Mouse (Mus musculus) MEL (cell line): ENCODE measurements around the gene Rassf1. TPM values are rescaled to one million over a fixed set of nuclear protein-coding genes. Genes with fewer than 3 reads are reported as not detected.
A peak's percentile ranks its signal among the peaks of the same experiment; 100 is the strongest.

Experiments
- DNase-seq: peaks from one replicate; pipeline ENCODE4 v3.0.0; 2011; ENCODE audit warnings: low read depth, low spot score
- H3K27ac ChIP-seq: 2 replicates; pipeline ENCODE4 v1.5.1; 2012; ENCODE audit warnings: low read depth, mild to moderate bottlenecking, control low read depth, low read length, moderate library complexity; ENCODE audit not compliant: control insufficient read depth
- H3K27me3 ChIP-seq, 2 experiments: fragments of 150-350 bp in 1 of 2; sonication (generic) in 1 of 2; 2 replicates each; pipeline ENCODE4 v1.6.1; 2012; ENCODE audit warnings: low read length in 2 of 2, mild to moderate bottlenecking in 2 of 2, improper control_type of control experiment in 1 of 2, moderate library complexity in 1 of 2; ENCODE audit not compliant: insufficient read depth in 2 of 2, control insufficient read depth in 1 of 2
- H3K36me3 ChIP-seq, 2 experiments: 2 replicates each; pipeline ENCODE4 v1.6.1; 2012 to 2014; ENCODE audit warnings: low read length in 2 of 2, improper control_type of control experiment in 1 of 2, inconsistent platforms in 1 of 2, mild to moderate bottlenecking in 1 of 2; ENCODE audit not compliant: insufficient read depth in 2 of 2, control insufficient read depth in 1 of 2
- H3K4me1 ChIP-seq, 2 experiments: fragments of 150-350 bp in 1 of 2; sonication (generic) in 1 of 2; 2 replicates each; pipeline ENCODE4 v1.6.1; 2012; ENCODE audit warnings: low read length in 2 of 2, improper control_type of control experiment in 1 of 2, mild to moderate bottlenecking in 1 of 2; ENCODE audit not compliant: insufficient read depth in 2 of 2, control insufficient read depth in 1 of 2
- H3K4me3 ChIP-seq, 2 experiments: fragments of 150-350 bp in 1 of 2; sonication (generic) in 1 of 2; 2 replicates each; pipeline ENCODE4 v1.5.1; 2012; ENCODE audit warnings: low read depth in 2 of 2, low read length in 2 of 2, mild to moderate bottlenecking in 2 of 2, moderate library complexity in 2 of 2, control low read depth in 1 of 2, improper control_type of control experiment in 1 of 2; ENCODE audit not compliant: control insufficient read depth in 1 of 2, insufficient read depth in 1 of 2
- H3K79me2 ChIP-seq: 2 replicates; pipeline ENCODE4 v1.6.1; 2012; ENCODE audit warnings: mild to moderate bottlenecking, low read length, moderate library complexity; ENCODE audit not compliant: control insufficient read depth, poor library complexity, insufficient read depth
- H3K9ac ChIP-seq: 2 replicates; pipeline ENCODE4 v1.6.1; 2012; ENCODE audit warnings: low read depth, mild to moderate bottlenecking, control low read depth, low read length, moderate library complexity; ENCODE audit not compliant: control insufficient read depth, poor library complexity, severe bottlenecking
- H3K9me3 ChIP-seq: fragments of 150-350 bp; sonication (generic); replicated peaks from 2 replicates; pipeline ENCODE4 v1.6.1; 2012; ENCODE audit warnings: mild to moderate bottlenecking, low read length, improper control_type of control experiment, moderate library complexity; ENCODE audit not compliant: insufficient read depth
- BHLHE40 ChIP-seq: IDR thresholded peaks from 2 replicates; pipeline ENCODE4 v1.6.1; 2012; ENCODE audit warnings: low read depth, mild to moderate bottlenecking, inconsistent platforms, low read length, improper control_type of control experiment, borderline replicate concordance
- CHD1 ChIP-seq: IDR thresholded peaks from 2 replicates; pipeline ENCODE4 v1.6.1; 2012; ENCODE audit warnings: low read depth, mild to moderate bottlenecking, inconsistent platforms, low read length, improper control_type of control experiment
- CHD2 ChIP-seq: IDR thresholded peaks from 2 replicates; pipeline ENCODE4 v1.6.1; 2011; ENCODE audit warnings: low read length, improper control_type of control experiment
- CTCF ChIP-seq, 3 experiments: IDR thresholded peaks in 2 of 3; conservative IDR thresholded peaks in 1 of 3; 2 replicates each; pipeline ENCODE4 v1.5.1; 2011 to 2012; ENCODE audit warnings: low read length in 3 of 3, low read depth in 2 of 3, mild to moderate bottlenecking in 2 of 3, improper control_type of control experiment in 1 of 3, inconsistent platforms in 1 of 3, mixed read lengths in 1 of 3, moderate library complexity in 1 of 3; ENCODE audit not compliant: control insufficient read depth in 1 of 3, insufficient read depth in 1 of 3, poor library complexity in 1 of 3, severe bottlenecking in 1 of 3
- E2F4 ChIP-seq: IDR thresholded peaks from 2 replicates; pipeline ENCODE4 v1.6.1; 2011; ENCODE audit warnings: low read depth, low read length, improper control_type of control experiment, borderline replicate concordance
- ELF1 ChIP-seq: IDR thresholded peaks from 2 replicates; pipeline ENCODE4 v1.6.1; 2014; ENCODE audit warnings: low read depth, mild to moderate bottlenecking, inconsistent platforms, low read length, improper control_type of control experiment, moderate library complexity
- EP300 ChIP-seq, 2 experiments: IDR thresholded peaks; 2 replicates each; pipeline ENCODE4 v1.6.1; 2011; ENCODE audit warnings: improper control_type of control experiment in 2 of 2, low read length in 2 of 2, low read depth in 1 of 2, mild to moderate bottlenecking in 1 of 2
- ETS1 ChIP-seq: IDR thresholded peaks from 2 replicates; pipeline ENCODE4 v1.6.1; 2012; ENCODE audit warnings: low read depth, mild to moderate bottlenecking, inconsistent platforms, low read length, improper control_type of control experiment, moderate library complexity
- GABPA ChIP-seq: IDR thresholded peaks from 2 replicates; pipeline ENCODE4 v1.6.1; 2012; ENCODE audit warnings: low read depth, mild to moderate bottlenecking, inconsistent platforms, low read length, improper control_type of control experiment, moderate library complexity
- GATA1 ChIP-seq: IDR thresholded peaks from 2 replicates; pipeline ENCODE4 v1.6.1; 2011; ENCODE audit warnings: low read depth, low read length, improper control_type of control experiment
- HCFC1 ChIP-seq: IDR thresholded peaks from 2 replicates; pipeline ENCODE4 v1.6.1; 2012; ENCODE audit warnings: low read depth, mild to moderate bottlenecking, inconsistent platforms, low read length, improper control_type of control experiment, moderate library complexity
- JUND ChIP-seq: IDR thresholded peaks from 2 replicates; pipeline ENCODE4 v1.6.1; 2011; ENCODE audit warnings: low read depth, mild to moderate bottlenecking, improper control_type of control experiment, low read length
- KAT2A ChIP-seq: conservative IDR thresholded peaks from 2 replicates; pipeline ENCODE4 v1.6.1; 2012; ENCODE audit warnings: low read depth, low read length, improper control_type of control experiment, inconsistent platforms
- MAFK ChIP-seq: IDR thresholded peaks from 2 replicates; pipeline ENCODE4 v1.6.1; 2011; ENCODE audit warnings: low read depth, mild to moderate bottlenecking, low read length, improper control_type of control experiment, borderline replicate concordance
- MAX ChIP-seq: IDR thresholded peaks from 2 replicates; pipeline ENCODE4 v1.6.1; 2011; ENCODE audit warnings: low read length, improper control_type of control experiment
- MAZ ChIP-seq: IDR thresholded peaks from 2 replicates; pipeline ENCODE4 v1.6.1; 2012; ENCODE audit warnings: low read depth, mild to moderate bottlenecking, inconsistent platforms, low read length, improper control_type of control experiment
- MEF2A ChIP-seq: IDR thresholded peaks from 2 replicates; pipeline ENCODE4 v1.6.1; 2014; ENCODE audit warnings: low read depth, mild to moderate bottlenecking, inconsistent platforms, low read length, improper control_type of control experiment; ENCODE audit not compliant: poor library complexity, insufficient replicate concordance, severe bottlenecking; ENCODE audit errors: extremely low read depth
- MYB ChIP-seq: IDR thresholded peaks from 2 replicates; pipeline ENCODE4 v1.6.1; 2011; ENCODE audit warnings: mild to moderate bottlenecking, low read depth, low read length, improper control_type of control experiment
- MYC ChIP-seq: IDR thresholded peaks from 2 replicates; pipeline ENCODE4 v1.6.1; 2011; ENCODE audit warnings: low read depth, mild to moderate bottlenecking, low read length, improper control_type of control experiment, moderate library complexity
- NELFE ChIP-seq: IDR thresholded peaks from 2 replicates; pipeline ENCODE4 v1.6.1; 2011; ENCODE audit warnings: low read depth, low read length, improper control_type of control experiment
- NRF1 ChIP-seq: IDR thresholded peaks from 2 replicates; pipeline ENCODE4 v1.6.1; 2014; ENCODE audit warnings: low read depth, mild to moderate bottlenecking, inconsistent platforms, low read length, improper control_type of control experiment, moderate library complexity; ENCODE audit not compliant: poor library complexity, insufficient read depth, severe bottlenecking
- POLR2A ChIP-seq, 2 experiments: IDR thresholded peaks; 2 replicates each; pipeline ENCODE4 v1.6.1; 2011 to 2012; ENCODE audit warnings: low read length in 2 of 2, mild to moderate bottlenecking in 2 of 2, control low read depth in 1 of 2, improper control_type of control experiment in 1 of 2, low read depth in 1 of 2, moderate library complexity in 1 of 2; ENCODE audit not compliant: control insufficient read depth in 1 of 2, insufficient read depth in 1 of 2, poor library complexity in 1 of 2
- POLR2AphosphoS2 ChIP-seq: IDR thresholded peaks from 2 replicates; pipeline ENCODE4 v1.6.1; 2011; ENCODE audit warnings: low read length, improper control_type of control experiment
- POLR2AphosphoS5 ChIP-seq: IDR thresholded peaks from 2 replicates; pipeline ENCODE4 v1.6.1; 2012; ENCODE audit warnings: low read depth, borderline replicate concordance, mild to moderate bottlenecking, inconsistent platforms, low read length, moderate library complexity, mixed read lengths
- RAD21 ChIP-seq: IDR thresholded peaks from 2 replicates; pipeline ENCODE4 v1.6.1; 2011; ENCODE audit warnings: mild to moderate bottlenecking, low read depth, low read length, improper control_type of control experiment
- RCOR1 ChIP-seq: IDR thresholded peaks from 2 replicates; pipeline ENCODE4 v1.6.1; 2012; ENCODE audit warnings: low read depth, mild to moderate bottlenecking, inconsistent platforms, low read length, improper control_type of control experiment
- SIN3A ChIP-seq: IDR thresholded peaks from 2 replicates; pipeline ENCODE4 v1.6.1; 2012; ENCODE audit warnings: low read length, improper control_type of control experiment, inconsistent platforms
- SMC3 ChIP-seq: IDR thresholded peaks from 2 replicates; pipeline ENCODE4 v1.6.1; 2011; ENCODE audit warnings: low read depth, low read length, improper control_type of control experiment
- TBP ChIP-seq: IDR thresholded peaks from 2 replicates; pipeline ENCODE4 v1.8.0; 2011; ENCODE audit warnings: low read depth, low read length, improper control_type of control experiment
- TCF12 ChIP-seq: IDR thresholded peaks from 2 replicates; pipeline ENCODE4 v1.6.1; 2014; ENCODE audit warnings: low read depth, mild to moderate bottlenecking, inconsistent platforms, low read length, improper control_type of control experiment, moderate library complexity
- UBTF ChIP-seq: IDR thresholded peaks from 2 replicates; pipeline ENCODE4 v1.6.1; 2012; ENCODE audit warnings: low read depth, mild to moderate bottlenecking, inconsistent platforms, low read length, improper control_type of control experiment, moderate library complexity, borderline replicate concordance; ENCODE audit not compliant: insufficient read depth
- USF1 ChIP-seq: IDR thresholded peaks from 2 replicates; pipeline ENCODE4 v1.6.1; 2014; ENCODE audit warnings: low read depth, mild to moderate bottlenecking, inconsistent platforms, low read length, improper control_type of control experiment, moderate library complexity
- USF2 ChIP-seq, 2 experiments: IDR thresholded peaks; 2 replicates each; pipeline ENCODE4 v1.6.1; 2011 to 2012; ENCODE audit warnings: improper control_type of control experiment in 2 of 2, low read length in 2 of 2, borderline replicate concordance in 1 of 2, inconsistent platforms in 1 of 2, low read depth in 1 of 2, mild to moderate bottlenecking in 1 of 2; ENCODE audit not compliant: insufficient read depth in 1 of 2
- ZC3H11A ChIP-seq: IDR thresholded peaks from 2 replicates; pipeline ENCODE4 v1.6.1; 2012; ENCODE audit warnings: low read depth, mild to moderate bottlenecking, inconsistent platforms, low read length, improper control_type of control experiment
- ZKSCAN1 ChIP-seq: IDR thresholded peaks from 2 replicates; pipeline ENCODE4 v1.6.1; 2012; ENCODE audit warnings: low read depth, mild to moderate bottlenecking, inconsistent platforms, low read length, improper control_type of control experiment, moderate library complexity
- ZNF384 ChIP-seq: IDR thresholded peaks from 2 replicates; pipeline ENCODE4 v1.6.1; 2012; ENCODE audit warnings: low read depth, mild to moderate bottlenecking, inconsistent platforms, low read length, improper control_type of control experiment
- polyA plus RNA-seq, 2 experiments: library from polyadenylated mRNA; stranded (reverse) in 1 of 2; unstranded in 1 of 2; fragments of >175 nt in 1 of 2; fragments of >200 nt in 1 of 2; gene quantifications; 2 replicates each; pipeline versions ENCODE4 v1.2.1 to v1.2.4; 2012; ENCODE audit warnings: low replicate concordance in 2 of 2, low read depth in 1 of 2; ENCODE audit not compliant: insufficient read length in 2 of 2, insufficient read depth in 1 of 2, missing spikeins in 1 of 2
- total RNA-seq: library from RNA; depleted of rRNA; stranded (reverse); fragments of 300-350 nt; gene quantifications from 2 replicates; pipeline ENCODE4 v1.2.3, GENCODE M21; 2012

The Rassf1 gene
- total and polyA plus RNA-seq, 3 experiments: 48.0 to 56.9 TPM; not detected in 1

GRCm38 (mm10) chr9:107554319-107554825 lies 3.0 kb downstream of the Rassf1 start:
- Histone ChIP-seq H3K9ac (peak overlapping the region; percentile 94), H3K79me2 (peaks cover 35% of the 10 kb centered on the region), H3K36me3 (peaks cover 3 to 29% of the 10 kb centered on the region in 2 experiments; a peak in 3 of 4 replicates), H3K27me3 (no peaks in the 10 kb centered on the region), H3K4me1 (peaks cover 10 to 33% of the 10 kb centered on the region in 2 experiments), H3K27ac (peak overlapping the region; percentile 90), H3K9me3 (no peaks in the 10 kb centered on the region), H3K4me3 (peak overlapping the region; percentile 82 to 91)
- peak; percentile 99 for DNase-seq
- TF ChIP-seq KAT2A (no peak), MEF2A (no peak), ZC3H11A (no peak), MAZ (no peak; the same call in 1 of the 2 replicates), GABPA (no peak), POLR2AphosphoS2 (peak; percentile 95), HCFC1 (peak; percentile 78), MYC (peak; percentile 73), JUND (no peak), ZKSCAN1 (no peak), SMC3 (no peak), BHLHE40 (peak; percentile 28; the same call in 1 of the 2 replicates), MAX (peak; percentile 85), USF1 (0 out of 2 replicates have a peak, but pooled peaks have one; percentile 25), SIN3A (peak; percentile 76), CHD2 (no peak), POLR2A (IDR thresholded peaks at IDR 0.05; ENCODE audit: control insufficient read depth in 1 of 2, insufficient read depth in 1 of 2, low read depth in 1 of 2, low read length in 2 of 2, poor library complexity in 1 of 2) (peak; percentile 93), CTCF (IDR thresholded peaks at IDR 0.05 in 2 of 3, conservative IDR thresholded peaks at IDR 0.05 in 1 of 3; ENCODE audit: control insufficient read depth in 1 of 3, insufficient read depth in 1 of 3, low read depth in 2 of 3, low read length in 3 of 3, poor library complexity in 1 of 3, severe bottlenecking in 1 of 3) (no peak), POLR2AphosphoS5 (0 out of 2 replicates have a peak, but pooled peaks have one; percentile 49), ELF1 (peak; percentile 84), GATA1 (no peak), ZNF384 (no peak), CHD1 (no peak; the same call in 1 of the 2 replicates), RCOR1 (peak; percentile 0; the same call in 1 of the 2 replicates), RAD21 (no peak), USF2 (IDR thresholded peaks at IDR 0.05; ENCODE audit: borderline replicate concordance in 1 of 2, insufficient read depth in 1 of 2, low read depth in 1 of 2, low read length in 2 of 2) (no peak), TCF12 (peak; percentile 68; the same call in 1 of the 2 replicates), NRF1 (peak; percentile 81), NELFE (peak; percentile 94), MYB (peak; percentile 91), UBTF (no peak), E2F4 (no peak; the same call in 1 of the 2 replicates), MAFK (no peak), EP300 (IDR thresholded peaks at IDR 0.05; ENCODE audit: low read depth in 1 of 2, low read length in 2 of 2) (peak in 1 of 2 experiments; percentile 67; a peak in 1 of 4 replicates), TBP (peak; percentile 67; the same call in 1 of the 2 replicates), ETS1 (peak; percentile 82)
